Mouse (Mus musculus): ENCODE data around the gene Flot1. TPM values are rescaled to one million over a fixed set of nuclear protein-coding genes. Genes with fewer than 3 reads are reported as not detected.

Flot1 gene
- polyA plus RNA-seq, 1 experiment from 2014 or later = 141 TPM

DNA sequence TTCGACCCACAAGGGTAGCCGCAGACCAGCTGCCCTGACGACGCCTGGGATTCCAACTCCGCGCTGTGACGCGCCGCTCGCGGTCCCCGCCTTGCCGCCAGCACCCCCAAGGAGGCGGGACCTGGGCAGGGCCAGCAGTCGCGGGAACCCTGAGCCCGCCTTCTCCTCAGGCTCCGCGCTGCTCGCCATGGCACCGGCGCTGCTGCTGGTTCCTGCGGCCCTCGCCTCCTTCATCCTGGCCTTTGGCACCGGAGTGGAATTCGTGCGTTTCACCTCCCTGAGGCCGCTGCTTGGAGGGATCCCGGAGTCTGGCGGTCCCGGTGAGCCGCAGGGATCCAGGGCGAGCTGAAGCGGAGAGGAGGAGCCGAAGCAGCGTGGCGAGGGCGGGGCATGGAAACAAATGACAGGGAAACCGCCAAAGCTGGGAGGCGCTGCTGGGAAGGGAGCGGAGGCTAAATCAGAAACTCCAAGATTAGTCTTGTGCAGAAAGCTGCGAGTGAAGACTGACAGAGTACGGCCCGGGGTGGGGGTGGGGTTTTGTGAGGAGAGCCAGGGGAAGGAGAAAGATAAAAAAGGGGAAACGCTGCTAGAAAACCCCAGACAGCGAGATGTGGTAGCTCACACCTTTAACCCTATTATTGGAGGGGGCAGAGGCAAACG is 38.3 kb downstream of the Flot1 start, which contains the start of gene Nrm:
Gene Nrm (plus strand): TSS at position 121 of the 660 bp plus-strand sequence.
- H3K4me1 ChIP-seq = peaks cover 30% of the 10 kb centered on the region
- H3K36me3 ChIP-seq = peaks cover 24% of the 10 kb centered on the region
- H3K27ac ChIP-seq (replicated peaks) = peak within 1 kb of the TSS; percentile 97
- peak within 1 kb of the TSS; percentile 57 for H3K4me2 ChIP-seq
- H3K4me3 ChIP-seq (replicated peaks) = peak within 1 kb of the TSS; percentile 73
- no peaks in the 10 kb centered on the region for H3K27me3 ChIP-seq (replicated peaks)
- H3K9ac ChIP-seq (replicated peaks) = peak within 1 kb of the TSS; percentile 82
- ATAC-seq (ENCODE audit: low FRiP score) = peak; percentile 91
- no peaks in the 10 kb centered on the region for H3K9me3 ChIP-seq (replicated peaks)
- under 1% methylated on average over 47 of the region's 47 CpGs for WGBS

DNA sequence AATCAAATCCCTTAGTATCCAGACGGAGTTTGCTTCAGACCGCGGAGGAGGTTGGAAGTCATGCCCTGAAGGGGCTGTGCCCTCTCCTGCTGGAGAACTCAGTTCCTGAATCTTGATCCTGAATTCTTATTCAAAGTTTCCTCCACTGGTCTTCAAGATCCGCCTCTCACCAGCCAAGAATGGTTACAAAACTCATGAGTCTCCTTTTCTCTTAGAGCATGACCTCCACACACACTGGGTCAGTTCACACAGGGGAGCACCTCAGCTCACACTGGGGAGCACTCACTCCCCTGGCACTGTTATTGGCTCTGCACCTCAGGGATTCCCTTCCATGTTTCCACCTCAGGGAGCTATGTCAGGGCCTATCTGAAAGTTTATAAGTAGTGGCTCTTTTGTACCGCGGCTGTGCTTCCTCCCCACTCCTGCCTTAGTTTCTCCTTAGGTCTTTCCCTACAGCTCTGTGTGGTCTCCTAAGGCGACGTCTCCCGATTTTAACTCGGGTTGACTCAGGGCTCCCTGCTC is 41.9 kb downstream of the Flot1 start:
- Histone ChIP-seq H3K4me2 (peak overlapping the region; percentile 90), H3K27ac (replicated peaks) (peak overlapping the region; percentile 95), H3K4me3 (replicated peaks) (peak overlapping the region; percentile 66), H3K4me1 (peaks cover 63% of the 10 kb centered on the region), H3K9me3 (replicated peaks) (no peaks in the 10 kb centered on the region), H3K27me3 (replicated peaks) (no peaks in the 10 kb centered on the region), H3K9ac (replicated peaks) (peak overlapping the region; percentile 81), H3K36me3 (no peaks in the 10 kb centered on the region)
- ATAC-seq (ENCODE audit: low FRiP score) = no peak
- WGBS = 28% methylated on average over 10 of the region's 10 CpGs

DNA sequence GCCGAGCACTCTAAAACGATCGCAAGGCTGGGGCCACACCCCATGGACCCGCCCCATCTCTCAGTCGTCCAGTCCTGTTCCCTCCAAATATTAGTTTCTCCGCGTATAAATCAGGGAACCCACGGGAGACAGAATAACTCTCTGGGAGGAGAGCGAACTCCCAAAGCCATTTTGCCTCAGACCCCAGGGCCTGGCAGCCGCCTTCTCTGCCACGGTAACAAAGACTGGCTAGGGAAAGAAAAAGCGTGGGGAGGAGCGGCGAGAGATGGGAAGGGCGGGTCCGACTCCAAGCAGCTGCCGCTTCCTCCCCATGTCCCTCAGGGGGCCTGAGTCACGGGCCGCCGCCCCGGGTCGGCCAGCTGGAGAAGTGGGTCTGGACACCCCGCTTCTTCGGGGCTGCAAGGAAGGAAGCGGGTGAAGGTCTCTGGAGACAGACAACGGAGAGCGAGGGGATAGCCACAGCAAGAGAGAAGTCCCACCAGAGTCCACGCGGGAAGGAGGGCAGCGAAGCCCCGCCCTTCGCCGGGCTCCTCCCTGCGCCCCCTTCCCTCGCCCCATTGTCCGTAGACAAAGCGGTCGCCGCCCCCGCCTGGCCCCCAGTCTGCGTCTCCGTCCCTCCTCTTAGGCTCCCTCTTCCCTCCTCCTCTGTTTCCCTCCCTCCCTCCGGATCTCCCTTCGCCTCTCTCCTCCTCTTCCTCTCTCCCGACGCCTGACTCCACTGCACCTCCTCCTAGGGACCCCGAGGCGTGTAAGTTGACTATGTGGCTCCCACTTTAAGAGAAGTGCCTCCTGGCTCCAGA is 42.7 kb downstream of the Flot1 start, which contains the start of gene Ppp1r18:
Gene Ppp1r18 (plus strand): TSS at position 113 of the 800 bp plus-strand sequence.
- H3K4me1 ChIP-seq = peaks cover 65% of the 10 kb centered on the region
- no peaks in the 10 kb centered on the region for H3K36me3 ChIP-seq
- no peaks in the 10 kb centered on the region for H3K9me3 ChIP-seq (replicated peaks)
- H3K27ac ChIP-seq (replicated peaks) = peak within 1 kb of the TSS; percentile 95
- H3K27me3 ChIP-seq (replicated peaks) = no peaks in the 10 kb centered on the region
- peak within 1 kb of the TSS; percentile 90 for H3K4me2 ChIP-seq
- peak within 1 kb of the TSS; percentile 81 for H3K9ac ChIP-seq (replicated peaks)
- H3K4me3 ChIP-seq (replicated peaks) = peak within 1 kb of the TSS; percentile 66
- peak; percentile 66 for ATAC-seq (ENCODE audit: low FRiP score)
- WGBS = under 1% methylated on average over 46 of the region's 48 CpGs

DNA sequence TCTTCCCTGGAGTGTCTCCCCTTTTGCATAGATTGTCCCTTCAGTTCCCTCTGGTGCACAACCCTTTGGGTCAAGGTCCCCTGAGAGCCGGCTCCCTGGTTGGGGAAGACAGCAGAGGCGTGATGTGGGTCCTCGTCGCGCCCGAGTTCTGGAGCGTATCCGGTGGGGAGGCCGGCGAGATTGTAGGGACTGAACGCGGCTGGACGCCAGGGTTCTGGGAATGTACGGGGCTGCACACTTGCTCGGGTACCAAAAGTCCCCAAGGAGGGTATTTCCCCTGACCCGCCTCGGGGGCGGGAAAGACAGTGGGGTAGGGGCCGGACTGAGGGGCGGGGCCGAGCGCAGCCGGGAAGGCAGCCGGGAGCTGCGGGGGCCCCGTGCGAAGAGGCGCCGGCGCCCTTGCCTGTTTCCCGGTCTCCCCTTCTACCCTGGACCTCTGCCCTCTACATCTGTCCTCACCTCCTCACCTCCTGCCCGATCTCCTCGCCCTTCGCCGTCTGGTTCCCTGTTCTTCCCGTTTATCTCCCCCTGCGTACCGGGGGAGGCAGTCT is 43.3 kb downstream of the Flot1 start:
- peak overlapping the region; percentile 95 for H3K27ac ChIP-seq (replicated peaks)
- no peaks in the 10 kb centered on the region for H3K9me3 ChIP-seq (replicated peaks)
- ATAC-seq (ENCODE audit: low FRiP score) = peak; percentile 44
- peak overlapping the region; percentile 81 for H3K9ac ChIP-seq (replicated peaks)
- H3K36me3 ChIP-seq = no peaks in the 10 kb centered on the region; the same call in 1 of the 2 replicates
- WGBS = under 1% methylated on average over 36 of the region's 38 CpGs
- peak overlapping the region; percentile 66 for H3K4me3 ChIP-seq (replicated peaks)
- H3K4me2 ChIP-seq = peak overlapping the region; percentile 90
- H3K27me3 ChIP-seq (replicated peaks) = no peaks in the 10 kb centered on the region
- H3K4me1 ChIP-seq = peaks cover 69% of the 10 kb centered on the region

DNA sequence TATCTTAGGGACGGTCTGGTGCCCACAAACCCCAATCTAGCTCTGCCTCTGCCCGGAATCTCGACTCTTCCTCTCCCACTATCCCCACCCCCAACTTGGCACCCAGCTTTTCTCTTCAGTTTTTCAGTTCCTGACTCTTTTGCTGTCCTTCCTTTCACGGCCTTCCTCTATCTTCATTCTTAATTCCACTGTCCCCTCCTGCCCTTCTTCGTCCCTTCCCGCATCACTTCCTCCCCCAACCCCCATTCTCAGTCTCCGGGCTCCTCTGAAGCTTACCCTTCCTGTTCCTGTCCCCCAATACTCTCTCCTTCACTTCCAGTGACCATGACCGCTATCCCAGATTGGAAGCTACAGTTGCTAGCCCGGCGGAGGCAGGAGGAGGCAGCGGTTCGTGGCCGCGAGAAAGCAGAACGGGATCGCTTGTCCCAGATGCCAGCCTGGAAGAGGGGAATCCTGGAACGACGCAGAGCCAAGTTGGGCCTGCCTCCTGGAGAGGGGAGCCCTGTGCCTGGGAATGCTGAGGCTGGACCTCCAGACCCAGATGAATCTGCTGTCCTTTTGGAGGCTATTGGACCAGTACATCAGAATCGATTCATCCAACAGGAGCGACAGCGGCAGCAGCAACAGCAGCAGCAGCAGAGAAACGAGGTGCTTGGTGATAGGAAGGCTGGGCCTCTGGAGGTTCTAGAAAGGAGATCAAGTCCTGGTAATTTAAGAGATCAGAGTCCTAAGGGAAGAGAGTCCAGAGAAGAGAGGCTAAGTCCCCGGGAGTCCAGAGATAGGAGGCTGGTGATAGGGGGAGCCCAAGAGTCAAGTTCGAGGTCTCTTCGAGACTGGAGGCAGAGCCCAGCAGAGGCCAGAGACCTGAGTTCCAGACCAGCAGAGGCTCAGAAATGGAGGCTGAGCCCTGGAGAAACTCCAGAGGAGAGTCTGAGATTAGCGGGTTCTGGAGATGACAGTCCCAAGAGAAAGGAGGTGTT is 44.2 kb downstream of the Flot1 start:
- ATAC-seq (ENCODE audit: low FRiP score) = no peak
- Histone ChIP-seq H3K9me3 (replicated peaks) (no peaks in the 10 kb centered on the region), H3K36me3 (no peaks in the 10 kb centered on the region; the same call in 1 of the 2 replicates), H3K27ac (replicated peaks) (peak overlapping the region; percentile 95), H3K4me3 (replicated peaks) (peak overlapping the region; percentile 66), H3K4me1 (peaks cover 69% of the 10 kb centered on the region), H3K27me3 (replicated peaks) (no peaks in the 10 kb centered on the region), H3K9ac (replicated peaks) (peak overlapping the region; percentile 81), H3K4me2 (peak overlapping the region; percentile 90)
- WGBS = 7% methylated on average over 26 of the region's 26 CpGs

DNA sequence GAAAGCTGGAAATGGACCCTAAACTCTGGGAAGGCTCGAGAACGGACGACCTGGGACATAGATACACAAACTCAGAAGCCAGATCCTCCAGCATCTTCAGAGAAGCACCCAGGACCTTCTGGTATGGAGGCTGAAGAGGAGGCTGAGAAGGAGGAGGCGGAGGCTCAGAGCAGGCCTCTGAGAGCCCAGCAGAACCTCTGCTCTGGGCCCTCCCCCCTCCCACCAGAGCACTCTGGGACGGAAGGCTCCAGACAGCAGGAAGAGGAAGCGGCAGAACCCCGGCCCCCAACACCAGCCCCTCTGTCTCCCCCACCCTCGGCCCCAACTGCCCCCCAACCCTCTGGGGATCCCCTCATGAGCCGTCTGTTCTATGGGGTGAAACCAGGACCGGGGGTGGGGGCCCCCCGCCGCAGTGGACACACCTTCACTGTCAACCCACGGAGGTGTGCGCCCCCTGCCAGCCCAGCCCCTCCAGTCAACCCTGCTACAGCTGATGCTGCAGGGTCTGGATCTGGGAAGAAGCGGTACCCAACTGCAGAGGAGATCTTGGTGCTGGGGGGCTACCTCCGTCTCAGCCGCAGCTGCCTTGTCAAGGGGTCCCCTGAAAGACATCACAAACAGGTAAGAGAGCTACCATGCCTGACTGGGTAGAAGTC is 45.3 kb downstream of the Flot1 start:
- peak overlapping the region; percentile 66 for H3K4me3 ChIP-seq (replicated peaks)
- peaks cover 79% of the 10 kb centered on the region for H3K4me1 ChIP-seq
- H3K9me3 ChIP-seq (replicated peaks) = no peaks in the 10 kb centered on the region
- peak overlapping the region; percentile 95 for H3K27ac ChIP-seq (replicated peaks)
- 36% methylated on average over 17 of the region's 17 CpGs for WGBS
- H3K36me3 ChIP-seq = no peaks in the 10 kb centered on the region; the same call in 1 of the 2 replicates
- ATAC-seq (ENCODE audit: low FRiP score) = no peak
- H3K4me2 ChIP-seq = peak overlapping the region; percentile 90
- peak overlapping the region; percentile 81 for H3K9ac ChIP-seq (replicated peaks)
- H3K27me3 ChIP-seq (replicated peaks) = no peaks in the 10 kb centered on the region

DNA sequence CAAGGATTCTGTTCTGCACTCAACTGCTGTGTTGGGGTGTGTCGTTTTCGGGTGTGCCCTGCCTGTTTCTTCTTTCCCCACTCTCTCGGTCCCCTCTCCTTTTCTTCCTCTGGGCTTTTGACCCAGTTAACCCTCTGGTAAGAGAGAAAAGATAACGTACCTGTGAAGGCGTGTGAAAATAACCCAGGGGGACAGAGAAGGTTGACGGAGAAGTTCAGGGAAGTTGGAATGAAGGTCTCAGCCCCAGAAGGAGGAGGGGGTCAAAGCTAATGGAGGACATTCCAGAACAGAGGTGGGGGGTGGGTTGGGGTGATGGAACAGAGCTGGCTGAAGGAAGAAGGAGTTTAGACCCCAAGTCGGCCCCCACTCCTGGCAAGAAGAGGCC is 45.9 kb downstream of the Flot1 start:
- Histone ChIP-seq H3K4me2 (peak overlapping the region; percentile 90), H3K4me1 (peaks cover 83% of the 10 kb centered on the region), H3K27ac (replicated peaks) (peak overlapping the region; percentile 95), H3K36me3 (peaks cover under 1% of the 10 kb centered on the region; the same call in 1 of the 2 replicates), H3K9ac (replicated peaks) (peak overlapping the region; percentile 81), H3K27me3 (replicated peaks) (no peaks in the 10 kb centered on the region), H3K4me3 (replicated peaks) (peak overlapping the region; percentile 66), H3K9me3 (replicated peaks) (no peaks in the 10 kb centered on the region)
- 7% methylated on average over 7 of the region's 7 CpGs for WGBS
- ATAC-seq (ENCODE audit: low FRiP score) = no peak

DNA sequence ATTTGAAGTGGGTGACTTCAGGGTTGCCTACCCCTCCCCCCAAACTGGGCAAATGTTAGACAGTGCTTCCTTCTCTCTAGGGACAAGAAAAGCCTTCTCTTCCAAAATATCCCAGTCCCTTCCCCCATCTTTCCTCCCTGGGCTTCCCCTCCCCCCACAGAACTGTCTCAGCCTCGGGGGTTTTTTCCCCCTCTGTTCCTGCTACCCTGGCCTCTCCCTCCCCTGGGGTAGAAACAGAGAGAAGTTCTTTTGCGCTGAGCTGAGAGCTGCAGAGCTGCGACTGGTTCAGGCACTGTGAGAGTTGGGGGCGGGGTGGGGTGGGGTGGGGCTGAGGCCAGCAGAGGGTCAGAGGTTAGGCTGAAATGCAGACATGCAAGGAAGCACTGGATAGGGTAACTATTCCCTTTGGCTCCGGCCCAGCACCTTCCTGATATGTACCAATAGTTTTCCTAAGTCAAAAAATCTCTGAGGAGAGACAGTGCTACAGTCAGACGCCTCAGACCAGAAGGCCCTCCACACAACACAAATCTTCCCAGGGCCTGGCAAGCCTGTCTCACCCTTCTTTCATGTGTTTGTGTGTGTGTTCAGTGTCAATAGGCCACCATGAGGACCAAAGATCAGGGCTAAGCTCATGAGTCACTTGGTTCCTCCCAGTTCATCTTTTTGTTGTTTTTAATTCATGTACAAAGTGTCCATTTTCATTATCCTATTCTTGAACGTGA is 46.5 kb downstream of the Flot1 start:
- Histone ChIP-seq H3K9me3 (replicated peaks) (no peaks in the 10 kb centered on the region), H3K4me3 (replicated peaks) (peak overlapping the region; percentile 66), H3K27me3 (replicated peaks) (no peaks in the 10 kb centered on the region), H3K4me2 (peak overlapping the region; percentile 90), H3K36me3 (peaks cover 6% of the 10 kb centered on the region), H3K27ac (replicated peaks) (peak overlapping the region; percentile 95), H3K9ac (replicated peaks) (peak overlapping the region; percentile 81), H3K4me1 (peaks cover 83% of the 10 kb centered on the region)
- ATAC-seq (ENCODE audit: low FRiP score) = no peak
- WGBS = 4% methylated on average over 7 of the region's 7 CpGs

DNA sequence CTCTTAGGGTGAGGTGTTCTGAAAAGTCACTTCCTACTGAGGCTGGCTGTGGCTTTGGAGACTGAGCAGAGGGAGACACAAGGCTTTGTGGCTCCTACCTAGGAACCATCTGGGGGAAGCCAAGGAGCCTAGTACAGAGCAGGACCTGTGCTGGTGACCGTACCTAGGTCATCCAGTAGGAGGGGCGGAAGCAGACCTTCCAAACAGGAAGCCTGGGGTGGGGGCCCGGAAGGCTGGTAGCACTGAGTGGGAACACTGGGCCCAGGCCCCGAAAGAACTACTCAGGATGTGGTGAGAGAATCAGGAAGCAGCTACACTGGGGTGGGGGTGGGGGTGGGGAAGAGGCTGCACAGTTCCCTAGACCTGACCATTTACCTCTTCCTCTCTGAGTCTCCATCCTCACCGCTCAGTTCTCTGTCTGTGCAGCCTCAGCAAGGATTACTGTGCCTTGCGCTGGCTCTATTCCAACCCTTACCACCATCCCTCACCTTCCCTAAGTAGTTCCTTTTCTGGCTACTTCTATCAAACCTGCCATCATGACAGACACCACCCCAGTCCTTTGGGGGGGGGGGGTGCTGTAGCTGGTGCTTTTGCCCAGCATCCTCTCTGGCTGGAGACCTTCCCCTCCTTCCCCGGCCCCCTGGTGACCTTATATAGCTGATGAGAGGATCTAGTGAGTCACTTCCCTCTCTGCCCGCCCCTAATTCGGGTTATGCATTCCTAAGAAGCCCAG is 47.3 kb downstream of the Flot1 start:
- no peak for ATAC-seq (ENCODE audit: low FRiP score)
- Histone ChIP-seq H3K4me2 (peak overlapping the region; percentile 90), H3K9ac (replicated peaks) (peak overlapping the region; percentile 44), H3K27me3 (replicated peaks) (no peaks in the 10 kb centered on the region), H3K27ac (replicated peaks) (peak overlapping the region; percentile 95), H3K4me1 (peaks cover 78% of the 10 kb centered on the region), H3K4me3 (replicated peaks) (peak overlapping the region; percentile 66), H3K36me3 (peaks cover 14% of the 10 kb centered on the region), H3K9me3 (replicated peaks) (no peaks in the 10 kb centered on the region)
- 66% methylated on average over 9 of the region's 9 CpGs for WGBS

Data from neural tube, embryonic 15.5 days (tissue).